Mouse (Mus musculus): ENCODE results near the gene Marcksl1. TPM values are rescaled to one million over a fixed set of nuclear protein-coding genes. Genes with fewer than 3 reads are reported as not detected.

The Marcksl1 gene
- total RNA-seq (2023; ENCODE audit: inconsistent age) = 75.1 to 90.8 TPM (median 82.9 TPM) in 4 replicates

DNA sequence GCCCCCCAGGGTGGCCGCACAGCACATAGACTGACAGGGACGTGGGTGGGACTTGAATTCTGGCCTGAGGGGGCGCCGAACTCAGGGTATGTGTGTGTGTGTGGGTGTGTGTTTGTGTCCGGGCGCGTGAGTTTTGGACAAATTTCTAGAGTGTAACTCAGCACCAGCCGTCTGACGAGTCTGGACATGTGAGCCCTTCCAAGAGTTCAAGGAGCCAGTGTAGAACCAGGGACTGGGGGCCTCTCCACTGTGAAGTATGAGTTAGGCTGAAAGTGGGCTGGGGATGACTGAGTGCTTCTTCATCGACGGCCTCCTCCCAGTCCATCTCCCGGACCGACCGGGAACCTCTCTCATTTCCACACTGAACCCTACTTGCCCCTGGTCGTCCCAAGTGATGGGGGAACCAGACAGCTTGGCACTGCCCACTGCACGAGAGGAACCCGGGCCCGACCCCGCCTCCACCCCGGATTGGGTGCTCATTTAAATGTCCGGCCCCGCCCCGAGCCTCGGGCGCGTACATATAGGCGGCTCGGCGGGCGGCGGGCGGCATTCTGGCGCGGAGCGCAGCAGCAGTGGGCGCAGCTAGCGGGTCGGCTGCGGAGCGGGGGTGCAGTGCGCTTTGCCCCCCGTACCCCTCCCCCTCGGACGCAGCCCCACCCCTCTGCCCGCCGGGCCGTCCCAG is at the start of gene Marcksl1:
TSS of gene Marcksl1 (plus strand) at position 496 of the 682 bp plus-strand sequence.

GRCm38 (mm10) chr4:129490972-129491880 is 22.2 kb upstream of the Marcksl1 start, which contains the start of the genes Tssk3 and Fam229a:
Gene Tssk3, minus strand, starts transcription at chr4:129491022.
Gene Fam229a, plus strand, starts transcription at chr4:129491190.

DNA sequence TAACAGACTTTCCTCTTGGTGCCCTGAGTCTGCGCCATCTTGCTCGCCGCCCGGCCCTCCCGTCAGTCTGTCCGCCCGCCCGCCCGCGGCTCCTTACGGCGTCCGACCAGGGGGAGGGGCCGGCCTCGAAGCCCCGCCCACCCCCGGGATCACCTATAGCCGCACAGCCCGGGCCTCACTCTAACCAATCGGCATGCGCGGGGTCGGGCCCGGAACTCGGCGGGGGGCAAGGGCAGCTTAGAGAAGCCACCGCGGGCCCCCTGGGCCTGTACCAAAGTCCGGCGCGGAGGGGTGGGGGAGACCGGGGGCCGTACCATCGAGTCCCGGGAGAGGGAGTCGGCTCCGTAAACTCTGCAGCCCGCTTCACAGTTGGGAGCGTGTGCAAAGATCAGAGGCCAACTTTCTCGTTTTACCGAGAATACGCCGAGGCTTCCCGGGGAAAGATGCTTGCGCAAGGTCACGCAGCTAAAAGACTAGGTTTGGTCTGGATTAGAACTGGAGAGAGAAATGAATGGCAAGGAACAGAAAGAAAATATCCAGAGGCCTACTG is 29.3 kb downstream of the Marcksl1 start, which contains the start of gene Hdac1:
TSS of gene Hdac1 (minus strand) at position 122 of the 550 bp plus-strand sequence.

Other genes with a start within 250 kb of the Marcksl1 start
- gene Sync, start 226.0 kb upstream of the Marcksl1 start, total RNA-seq (2023; ENCODE audit: inconsistent age) = not detected in 4 replicates
- gene Rbbp4, start 178.2 kb upstream of the Marcksl1 start, total RNA-seq (2023; ENCODE audit: inconsistent age) = 166 to 175 TPM (median 171 TPM) in 4 replicates
- 37.3 to 44.0 TPM (median 41.2 TPM) in 4 replicates for gene Zbtb8os, start 177.9 kb upstream of the Marcksl1 start, total RNA-seq (2023; ENCODE audit: inconsistent age)
- 2.7 to 3.6 TPM (median 3.1 TPM) in 4 replicates for gene Zbtb8a, start 135.5 kb upstream of the Marcksl1 start, total RNA-seq (2023; ENCODE audit: inconsistent age)
- not detected in 4 replicates for gene Zbtb8b, start 72.7 kb upstream of the Marcksl1 start, total RNA-seq (2023; ENCODE audit: inconsistent age)
- 128 to 135 TPM (median 129 TPM) in 4 replicates for gene Bsdc1, start 52.0 kb upstream of the Marcksl1 start, total RNA-seq (2023; ENCODE audit: inconsistent age)
- gene Tssk3, start 22.6 kb upstream of the Marcksl1 start, total RNA-seq (2023; ENCODE audit: inconsistent age) = 0.42 to 0.81 TPM in 2 of 4 replicates, not detected in the others
- 0.96 to 2.4 TPM (median 0.99 TPM) in 3 of 4 replicates, not detected in the other for gene Fam229a, start 22.4 kb upstream of the Marcksl1 start, total RNA-seq (2023; ENCODE audit: inconsistent age)
- 156 to 175 TPM (median 161 TPM) in 4 replicates for gene Hdac1, start 29.1 kb downstream of the Marcksl1 start, total RNA-seq (2023; ENCODE audit: inconsistent age)
- 25.0 to 36.7 TPM (median 29.8 TPM) in 4 replicates for gene Lck, start 60.1 kb downstream of the Marcksl1 start, total RNA-seq (2023; ENCODE audit: inconsistent age)
- gene Fam167b, start 65.0 kb downstream of the Marcksl1 start, total RNA-seq (2023; ENCODE audit: inconsistent age) = not detected in 4 replicates
- gene Eif3i, start 87.1 kb downstream of the Marcksl1 start, total RNA-seq (2023; ENCODE audit: inconsistent age) = 156 to 162 TPM (median 160 TPM) in 4 replicates
- 111 to 128 TPM (median 118 TPM) in 4 replicates for gene Tmem234, start 87.1 kb downstream of the Marcksl1 start, total RNA-seq (2023; ENCODE audit: inconsistent age)
- 0.84 to 2.4 TPM (median 1.4 TPM) in 4 replicates for gene Dcdc2b, start 100.7 kb downstream of the Marcksl1 start, total RNA-seq (2023; ENCODE audit: inconsistent age)
- gene Iqcc, start 105.5 kb downstream of the Marcksl1 start, total RNA-seq (2023; ENCODE audit: inconsistent age) = 16.6 to 21.8 TPM (median 18.0 TPM) in 4 replicates
- gene Ccdc28b, start 110.4 kb downstream of the Marcksl1 start, total RNA-seq (2023; ENCODE audit: inconsistent age) = 14.4 to 21.1 TPM (median 17.6 TPM) in 4 replicates
- gene Txlna, start 127.5 kb downstream of the Marcksl1 start, total RNA-seq (2023; ENCODE audit: inconsistent age) = 73.6 to 90.3 TPM (median 86.7 TPM) in 4 replicates
- gene Kpna6, start 159.2 kb downstream of the Marcksl1 start, total RNA-seq (2023; ENCODE audit: inconsistent age) = 39.2 to 48.0 TPM (median 44.4 TPM) in 4 replicates
- gene Tmem39b, start 183.3 kb downstream of the Marcksl1 start, total RNA-seq (2023; ENCODE audit: inconsistent age) = 16.8 to 19.2 TPM (median 17.5 TPM) in 4 replicates
- gene Khdrbs1, start 228.7 kb downstream of the Marcksl1 start, total RNA-seq (2023; ENCODE audit: inconsistent age) = 129 to 134 TPM (median 132 TPM) in 4 replicates

Data from B cell, adult (primary cell).